Mouse (Mus musculus) limb, embryonic 14.5 days (tissue): Measurements from ENCODE around the gene Wdr63. TPM values are rescaled to one million over a fixed set of nuclear protein-coding genes. Genes with fewer than 3 reads are reported as not detected.
A peak's percentile ranks its signal among the peaks of the same experiment; 100 is the strongest.

Experiments
- ATAC-seq: fragments of 200-750 bp; cut with Nextera tagmentation; 2 replicates; pipeline ENCODE4 v1.8.0; 2017; ENCODE audit warnings: low read depth, moderate number of reproducible peaks, moderate TSS enrichment; ENCODE audit not compliant: low FRiP score
- DNase-seq: peaks from one replicate; pipeline ENCODE4 v3.0.0-alpha.2; 2015; ENCODE audit warnings: low spot score
- H3K27ac ChIP-seq: fragments of 300-500 bp; sonication (generic); replicated peaks from 2 replicates; pipeline ENCODE4 v1.5.1; 2014; ENCODE audit warnings: low read depth, mild to moderate bottlenecking, low read length, moderate library complexity, mixed read lengths
- H3K27me3 ChIP-seq: fragments of 300-500 bp; sonication (generic); 2 replicates; pipeline ENCODE4 v1.6.1; 2014; ENCODE audit warnings: low read length, mixed read lengths; ENCODE audit not compliant: control insufficient read depth, insufficient read depth
- H3K36me3 ChIP-seq: fragments of 300-500 bp; sonication (generic); 2 replicates; pipeline ENCODE4 v1.6.1; 2014; ENCODE audit warnings: mild to moderate bottlenecking, low read length, moderate library complexity, mixed read lengths; ENCODE audit not compliant: control insufficient read depth, insufficient read depth
- H3K4me1 ChIP-seq: fragments of 300-500 bp; sonication (generic); 2 replicates; pipeline ENCODE4 v1.6.1; 2014; ENCODE audit warnings: antibody characterized with exemption, low read length, mixed read lengths; ENCODE audit not compliant: control insufficient read depth, insufficient read depth
- H3K4me2 ChIP-seq: fragments of 300-500 bp; sonication (generic); replicated peaks from 2 replicates; pipeline ENCODE4 v1.6.1; 2014; ENCODE audit warnings: low read depth, mild to moderate bottlenecking, low read length, moderate library complexity; ENCODE audit not compliant: severe bottlenecking
- H3K4me3 ChIP-seq: fragments of 300-500 bp; sonication (generic); replicated peaks from 2 replicates; pipeline ENCODE4 v1.5.1; 2014; ENCODE audit warnings: low read length
- H3K9ac ChIP-seq: fragments of 300-500 bp; sonication (generic); 2 replicates; pipeline ENCODE4 v1.6.1; 2014; ENCODE audit warnings: mild to moderate bottlenecking, low read depth, low read length, moderate library complexity; ENCODE audit not compliant: severe bottlenecking
- H3K9me3 ChIP-seq: fragments of 300-500 bp; sonication (generic); 2 replicates; pipeline ENCODE4 v1.6.1; 2016; ENCODE audit warnings: low read length; ENCODE audit not compliant: control insufficient read depth
- POLR2A ChIP-seq: fragments of 200-500 bp; IDR thresholded peaks from 2 replicates; pipeline ENCODE4 v1.8.0; 2012; ENCODE audit warnings: inconsistent platforms, mild to moderate bottlenecking, moderate library complexity, borderline replicate concordance; ENCODE audit not compliant: insufficient read depth, insufficient read length; ENCODE audit errors: extremely low read depth
- WGBS: fragments of 180-500 bp; shearing (Covaris S2); extraction: QIAGEN DNeasy Blood & Tissue Kit; methylation state at CpG from one replicate; pipeline ENCODE4 v1.1.7; 2014; 5-methylcytosine and 5-hydroxymethylcytosine counted together
- polyA plus RNA-seq, 2 experiments: library from polyadenylated mRNA; depleted of rRNA in 1 of 2; stranded (reverse) in 1 of 2; unstranded in 1 of 2; fragments of >200 nt; fragmentation: Nextera tagmentation in 1 of 2; extraction: Ambion mirVana in 1 of 2; gene quantifications; 2 replicates each; pipeline versions ENCODE4 v1.2.1 to v1.2.3; 2012 to 2014

Wdr63 gene
- polyA plus RNA-seq, 2 experiments, result 0.20 TPM; not detected in 1

DNA sequence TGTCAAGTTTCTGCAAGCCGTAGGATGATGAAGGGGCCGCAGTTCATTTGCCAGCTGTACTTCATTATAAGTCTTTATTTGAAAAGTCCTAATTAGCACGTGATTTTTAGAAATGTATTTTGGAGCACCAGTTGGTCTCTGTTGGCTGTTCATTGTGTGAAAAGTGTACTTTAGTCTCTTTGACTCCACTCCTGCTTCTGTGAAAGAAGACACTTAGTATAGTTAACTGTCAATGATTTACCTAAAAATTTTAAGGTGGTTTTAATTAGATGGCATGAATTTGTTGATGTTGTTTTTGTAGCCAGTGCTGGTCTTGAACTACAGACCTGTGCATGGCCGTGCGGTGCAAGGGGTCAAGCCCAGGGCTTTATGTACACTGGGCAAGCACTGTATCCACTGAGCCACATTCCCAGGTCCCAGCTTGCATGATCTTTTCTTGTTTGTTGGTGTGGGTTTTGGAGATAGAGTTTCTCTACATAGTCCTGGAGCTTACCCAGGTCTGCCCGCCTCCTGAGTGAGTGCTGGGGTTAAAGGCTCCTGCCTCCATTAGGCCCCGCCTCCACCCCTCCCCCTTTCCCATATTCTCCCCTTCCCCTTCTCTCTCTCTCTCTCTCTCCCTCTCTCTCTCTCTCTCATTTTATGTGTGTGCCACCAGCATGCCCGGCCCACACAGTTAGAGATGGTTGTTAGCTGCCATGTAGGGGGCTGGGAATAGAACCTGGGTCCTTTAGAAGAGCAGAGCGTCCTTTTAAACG lies 115.8 kb downstream of the Wdr63 start:
- H3K9me3 ChIP-seq, result no peaks in the 10 kb centered on the region
- no peak overlapping the region for H3K4me3 ChIP-seq
- H3K4me1 ChIP-seq, result peaks cover 22% of the 10 kb centered on the region
- ATAC-seq, result no peak
- no peaks in the 10 kb centered on the region for H3K36me3 ChIP-seq
- DNase-seq, result no peak
- no peak overlapping the region for H3K27ac ChIP-seq
- 78% methylated on average over 10 of the region's 10 CpGs for WGBS
- TF ChIP-seq POLR2A, result no peak
- H3K9ac ChIP-seq, result no peak overlapping the region
- H3K27me3 ChIP-seq, result no peaks in the 10 kb centered on the region
- no peak overlapping the region for H3K4me2 ChIP-seq

DNA sequence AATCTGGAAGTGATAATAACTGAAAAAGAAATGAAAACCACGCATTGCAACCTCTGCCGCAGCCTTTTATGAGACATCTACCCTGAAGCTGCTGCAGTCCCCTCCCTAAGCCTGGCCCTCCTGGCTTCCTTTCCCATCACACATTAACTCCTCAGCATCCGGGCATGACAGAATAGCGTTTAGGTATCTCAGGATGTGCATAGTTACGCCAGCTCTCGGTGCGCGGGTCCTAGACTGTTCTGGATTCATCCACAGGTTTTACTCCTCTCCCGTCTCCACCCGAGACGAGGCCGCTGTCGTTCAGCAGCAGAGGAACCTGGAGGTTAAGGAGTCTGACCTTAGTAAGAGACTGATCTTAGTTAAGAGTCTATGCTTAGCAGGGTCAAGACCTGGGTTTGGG lies 116.8 kb downstream of the Wdr63 start:
- Histone ChIP-seq H3K27ac (no peak overlapping the region), H3K9ac (no peak overlapping the region), H3K4me2 (peak overlapping the region; percentile 18; the same call in 1 of the 2 replicates), H3K9me3 (no peaks in the 10 kb centered on the region), H3K4me1 (peaks cover 22% of the 10 kb centered on the region), H3K4me3 (no peak overlapping the region), H3K36me3 (no peaks in the 10 kb centered on the region), H3K27me3 (no peaks in the 10 kb centered on the region)
- 74% methylated on average over 13 of the region's 13 CpGs for WGBS
- ATAC-seq (no peak), DNase-seq (no peak)
- TF ChIP-seq POLR2A, result no peak

Other genes with a start within 250 kb of the Wdr63 start
- gene Bcl10, start 185.3 kb downstream of the Wdr63 start, polyA plus RNA-seq (2012; rRNA removed), result 25.5 and 26.0 TPM in 2 replicates
- gene Bcl10, start 185.3 kb downstream of the Wdr63 start, polyA plus RNA-seq (2014; fragmentation: Nextera tagmentation; extraction: Ambion mirVana), result 52.1 and 52.9 TPM in 2 replicates
- 25.9 and 31.2 TPM in 2 replicates for gene 2410004B18Rik, start 170.1 kb downstream of the Wdr63 start, polyA plus RNA-seq (2012; rRNA removed)
- 45.6 and 47.8 TPM in 2 replicates for gene 2410004B18Rik, start 170.1 kb downstream of the Wdr63 start, polyA plus RNA-seq (2014; fragmentation: Nextera tagmentation; extraction: Ambion mirVana)
- gene Syde2, start 120.3 kb downstream of the Wdr63 start, polyA plus RNA-seq (2012; rRNA removed), result 5.3 and 6.0 TPM in 2 replicates
- 2.6 and 2.8 TPM in 2 replicates for gene Syde2, start 120.3 kb downstream of the Wdr63 start, polyA plus RNA-seq (2014; fragmentation: Nextera tagmentation; extraction: Ambion mirVana)
- gene Mcoln3, start 9.3 kb upstream of the Wdr63 start, polyA plus RNA-seq (2012; rRNA removed), result 1.9 and 2.0 TPM in 2 replicates
- 1.9 and 2.1 TPM in 2 replicates for gene Mcoln3, start 9.3 kb upstream of the Wdr63 start, polyA plus RNA-seq (2014; fragmentation: Nextera tagmentation; extraction: Ambion mirVana)
- 3.5 and 3.6 TPM in 2 replicates for gene Mcoln2, start 41.7 kb upstream of the Wdr63 start, polyA plus RNA-seq (2012; rRNA removed)
- 1.5 and 2.0 TPM in 2 replicates for gene Mcoln2, start 41.7 kb upstream of the Wdr63 start, polyA plus RNA-seq (2014; fragmentation: Nextera tagmentation; extraction: Ambion mirVana)
- gene Lpar3, start 112.8 kb upstream of the Wdr63 start, polyA plus RNA-seq (2012; rRNA removed), result 1.8 and 2.6 TPM in 2 replicates
- 2.2 TPM in 2 replicates for gene Lpar3, start 112.8 kb upstream of the Wdr63 start, polyA plus RNA-seq (2014; fragmentation: Nextera tagmentation; extraction: Ambion mirVana)